In the genomic region with DNA sequence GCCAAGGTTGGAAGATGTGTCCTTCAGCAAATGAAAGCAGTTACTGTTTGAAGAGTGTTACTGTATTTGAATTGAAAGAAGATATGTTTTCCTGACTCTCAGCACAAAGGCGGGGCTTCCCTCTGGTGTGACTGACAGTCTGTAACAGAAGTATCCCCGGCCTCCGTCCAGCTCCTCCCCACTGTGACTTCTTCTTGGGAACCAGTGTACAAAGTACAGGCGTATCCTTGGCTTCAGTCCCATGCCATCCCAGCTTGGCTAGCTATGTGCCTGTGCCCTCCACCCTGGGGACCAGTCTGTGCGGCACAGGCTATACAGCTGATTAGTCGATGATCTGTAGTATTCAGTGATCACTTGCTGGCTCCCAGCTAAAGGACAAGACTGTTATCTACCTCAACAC, we compare ENCODE assay signal across 16 mouse cellular contexts.
DNase-seq lines count a peak whose midpoint lies in the region; ATAC-seq lines count a peak whose summit lies in the region.
"Had no signal": no experiment of that assay in that cellular context is flagged by ENCODE, and none has a peak within 500 bp of the region (broad histone marks: within the 10 kb centered on the region; RNA-seq: fewer than 3 reads in every experiment).

No protein-coding gene starts in this region.

- DNase-seq in cerebellum, postnatal 25 days = peak; percentile 13 to 27
- no peak for DNase-seq in cerebellum, adult 9-11 months
- DNase-seq in kidney, adult 18-20 months = peak; percentile 69
- DNase-seq in kidney, postnatal 10 days = peak; percentile 48
- peak; percentile 51 for DNase-seq in testis, postnatal 10 days (ENCODE audit: low spot score)
- DNase-seq: embryo, embryonic 11 days; heart, adult 18-20 months; lung, adult 18-20 months; spleen, adult 18-20 months had no signal

- H3K4me2 ChIP-seq in kidney, embryonic 14.5 days (replicated peaks; ENCODE audit: low read depth, low read length) = no peak overlapping the region
- H3K4me2 ChIP-seq: neural tube, embryonic 12.5 days had no signal

- no peaks in the 10 kb centered on the region for H3K36me3 ChIP-seq in kidney, embryonic 14.5 days (ENCODE audit: control insufficient read depth, insufficient read depth, low read length)
- H3K36me3 ChIP-seq: neural tube, embryonic 12.5 days had no signal

- H3K4me3 ChIP-seq in kidney, embryonic 14.5 days (ENCODE audit: low read length) = no peak overlapping the region
- H3K4me3 ChIP-seq: neural tube, embryonic 12.5 days had no signal

- no peaks in the 10 kb centered on the region for H3K4me1 ChIP-seq in kidney, embryonic 14.5 days (ENCODE audit: control insufficient read depth, insufficient read depth, low read length)
- H3K4me1 ChIP-seq: neural tube, embryonic 12.5 days had no signal

- WGBS in kidney, embryonic 14.5 days = 76% methylated on average over 6 of the region's 6 CpGs

- no peaks in the 10 kb centered on the region for H3K27me3 ChIP-seq in kidney, embryonic 14.5 days (ENCODE audit: control insufficient read depth, insufficient read depth, low read length)
- H3K27me3 ChIP-seq: neural tube, embryonic 12.5 days had no signal

- no peaks in the 10 kb centered on the region for H3K9me3 ChIP-seq in kidney, embryonic 14.5 days (ENCODE audit: control insufficient read depth, low read length)
- H3K9me3 ChIP-seq: neural tube, embryonic 12.5 days had no signal

- ATAC-seq in kidney, embryonic 14.5 days (ENCODE audit: low FRiP score, low TSS enrichment) = no peak
- no peak for ATAC-seq in inflammation-experienced regulatory T-cells, adult 6 months
- ATAC-seq: activated CD4-positive, CD25-positive, alpha-beta regulatory T cell, adult 4 months; forebrain, embryonic 14.5 days; intestine, postnatal 0 days; Patski had no signal

- no peak overlapping the region for H3K9ac ChIP-seq in kidney, embryonic 14.5 days (ENCODE audit: low read depth, low read length)
- H3K9ac ChIP-seq: neural tube, embryonic 12.5 days had no signal

- H3K27ac ChIP-seq in kidney, embryonic 14.5 days (ENCODE audit: low read depth, low read length) = no peak overlapping the region
- H3K27ac ChIP-seq: neural tube, embryonic 12.5 days had no signal
